Mouse (Mus musculus): ENCODE measurements around the gene Schip1. TPM values are rescaled to one million over a fixed set of nuclear protein-coding genes. Genes with fewer than 3 reads are reported as not detected.

Gene Schip1
- 0.90 and 1.1 TPM in 2 replicates for polyA plus RNA-seq (2012)

GRCm38 (mm10) chr3:68064731-68065130 is at the start of gene Schip1:
Gene Schip1, plus strand, starts transcription at chr3:68064802.

Other genes with a start within 250 kb of the Schip1 start
- not detected in 2 replicates for gene Iqcj, start 172.6 kb upstream of the Schip1 start, polyA plus RNA-seq (2012)
- not detected in 2 replicates for gene Iqschfp, start 172.6 kb upstream of the Schip1 start, polyA plus RNA-seq (2012)